Mouse (Mus musculus) olfactory bulb, adult 2 months (tissue): Measurements from ENCODE around the gene AC124108.1.

Experiments
- CTCF ChIP-seq: fragments of 200-500 bp; IDR thresholded peaks from 2 replicates; pipeline ENCODE4 v1.5.1; 2012; ENCODE audit warnings: low read depth, mild to moderate bottlenecking, low read length, moderate library complexity; ENCODE audit not compliant: insufficient read depth
- POLR2A ChIP-seq: fragments of 200-500 bp; IDR thresholded peaks from 2 replicates; pipeline ENCODE4 v1.6.1; 2012; ENCODE audit warnings: mild to moderate bottlenecking, low read depth, low read length, moderate library complexity; ENCODE audit not compliant: insufficient read depth

- TF ChIP-seq CTCF (no peak), POLR2A (no peak)
Observed at GRCm38 (mm10) chr1:132150817-132151601, 40.2 kb upstream of the AC124108.1 start.
